Mouse (Mus musculus): ENCODE data around the gene Abl2. TPM values are rescaled to one million over a fixed set of nuclear protein-coding genes. Genes with fewer than 3 reads are reported as not detected.
"Not testable (repeated sequence)": the region's sequence is repeated elsewhere in the genome, so short reads cannot be mapped to it uniquely, and the experiment has no call there.

The Abl2 gene
- polyA plus RNA-seq, 1 experiment from 2014 or later: 10.1 TPM

DNA sequence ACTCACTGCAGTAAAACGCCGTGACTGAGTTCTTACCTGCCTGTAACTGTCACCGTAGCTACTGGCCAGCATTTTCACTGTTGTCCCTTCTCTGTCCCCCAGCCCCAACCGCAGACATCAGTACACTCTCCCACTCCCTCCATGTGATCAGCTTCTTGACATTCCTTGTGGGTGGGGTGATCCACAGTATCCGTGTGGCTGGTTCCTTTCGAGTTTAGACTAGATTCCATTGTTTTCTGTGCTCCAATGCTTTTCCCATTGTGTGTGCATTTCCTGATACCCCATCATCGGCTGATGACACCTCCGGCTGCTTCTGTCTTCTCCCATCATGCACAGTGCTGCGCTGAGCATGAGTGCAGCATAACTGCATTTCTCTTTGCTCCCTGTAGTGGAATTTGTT, 92.0 kb downstream of the Abl2 start:
- H3K36me3 ChIP-seq (ENCODE audit: control insufficient read depth, insufficient read depth, low read length): no peaks in the 10 kb centered on the region
- 74% methylated on average over 9 of the region's 9 CpGs for WGBS
- H3K4me3 ChIP-seq (ENCODE audit: low read depth, low read length): no peak overlapping the region
- ATAC-seq (ENCODE audit: low read depth): no peak
- no peak overlapping the region for H3K9ac ChIP-seq (replicated peaks; ENCODE audit: low read depth, low read length)
- H3K4me1 ChIP-seq (ENCODE audit: control insufficient read depth, insufficient read depth, low read length): no peaks in the 10 kb centered on the region
- H3K27me3 ChIP-seq (ENCODE audit: control insufficient read depth, insufficient read depth, low read length): no peaks in the 10 kb centered on the region
- no peak overlapping the region for H3K27ac ChIP-seq (ENCODE audit: low read depth, low read length)
- no peaks in the 10 kb centered on the region for H3K9me3 ChIP-seq (ENCODE audit: control insufficient read depth, low read length)
- no peak overlapping the region for H3K4me2 ChIP-seq (ENCODE audit: low read depth, low read length)

DNA sequence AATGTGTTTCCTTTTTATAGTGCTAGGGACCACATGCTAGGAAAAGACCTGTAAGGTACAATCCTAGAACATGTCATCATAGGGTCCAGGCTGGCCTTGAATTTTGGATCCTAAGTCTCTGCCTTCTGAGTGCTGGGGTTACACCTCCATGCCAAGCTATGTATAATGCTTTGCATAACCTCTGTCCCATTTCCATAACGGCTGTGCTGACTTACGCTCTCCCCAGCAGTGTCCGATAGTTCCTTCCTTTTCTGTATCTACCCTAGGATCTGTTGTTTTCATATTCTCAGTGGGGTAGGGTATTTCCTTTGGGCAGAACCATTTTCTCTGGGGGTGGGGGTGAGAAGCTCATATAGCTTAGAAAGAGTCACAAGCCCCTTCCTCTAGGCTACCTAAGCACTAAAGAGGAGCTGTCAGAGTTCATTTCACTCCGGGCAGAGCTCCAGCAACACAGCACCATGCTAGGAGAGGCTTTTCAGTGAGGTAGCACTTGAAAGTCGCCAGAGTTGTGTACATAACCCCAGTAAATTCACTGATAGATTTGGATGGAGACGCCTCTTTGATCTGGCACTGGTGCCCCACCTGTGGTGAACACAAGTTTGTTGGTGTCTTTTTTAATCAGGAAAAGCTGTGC, 93.7 kb downstream of the Abl2 start:
- Histone ChIP-seq H3K4me2 (ENCODE audit: low read depth, low read length) (no peak overlapping the region), H3K4me3 (ENCODE audit: low read depth, low read length) (no peak overlapping the region), H3K27me3 (ENCODE audit: control insufficient read depth, insufficient read depth, low read length) (no peaks in the 10 kb centered on the region), H3K9me3 (ENCODE audit: control insufficient read depth, low read length) (no peaks in the 10 kb centered on the region), H3K27ac (ENCODE audit: low read depth, low read length) (no peak overlapping the region), H3K9ac (replicated peaks; ENCODE audit: low read depth, low read length) (no peak overlapping the region), H3K4me1 (ENCODE audit: control insufficient read depth, insufficient read depth, low read length) (no peaks in the 10 kb centered on the region), H3K36me3 (ENCODE audit: control insufficient read depth, insufficient read depth, low read length) (no peaks in the 10 kb centered on the region)
- WGBS: 68% methylated on average over 6 of the region's 6 CpGs
- ATAC-seq (ENCODE audit: low read depth): no peak

DNA sequence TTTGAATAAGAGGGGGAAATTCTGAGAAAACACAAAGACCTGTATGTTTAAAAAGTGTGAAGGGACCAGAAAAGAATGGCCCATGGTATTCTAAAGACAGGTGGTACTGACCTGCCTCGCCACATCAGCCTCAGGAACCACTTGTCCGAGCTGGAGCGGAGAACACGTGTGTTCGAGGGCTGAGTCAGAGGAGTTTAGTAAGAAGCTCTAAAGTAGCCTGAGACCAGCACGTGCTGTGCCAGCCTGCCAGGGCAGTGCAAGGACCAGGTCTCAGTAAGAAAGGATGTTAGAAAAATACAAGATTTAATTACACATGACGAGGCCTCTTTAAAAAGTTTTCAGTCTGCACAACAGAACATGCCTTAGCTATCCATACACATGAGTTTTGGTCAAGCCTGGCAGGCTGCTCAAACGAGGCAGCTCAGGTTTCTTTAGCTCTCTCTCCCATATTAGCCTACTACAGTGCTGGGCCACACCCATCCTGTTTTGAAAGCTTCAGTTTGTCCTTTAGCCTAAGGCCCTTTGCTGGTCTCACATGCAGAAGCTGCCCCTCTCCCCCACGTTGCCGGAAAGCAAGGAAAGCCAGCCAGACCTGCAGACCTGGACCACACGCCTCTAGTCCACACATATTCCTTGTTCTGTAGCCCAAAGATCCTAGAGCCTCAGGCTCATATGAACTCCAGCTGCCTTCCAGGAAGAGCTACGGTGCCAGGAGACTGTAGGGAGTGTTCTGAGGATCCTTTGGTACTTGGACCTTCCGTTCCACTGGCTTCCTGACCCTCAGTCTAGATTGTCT, 96.3 kb downstream of the Abl2 start:
- Histone ChIP-seq H3K27ac (ENCODE audit: low read depth, low read length) (no peak overlapping the region), H3K9ac (replicated peaks; ENCODE audit: low read depth, low read length) (no peak overlapping the region), H3K27me3 (ENCODE audit: control insufficient read depth, insufficient read depth, low read length) (no peaks in the 10 kb centered on the region), H3K4me2 (ENCODE audit: low read depth, low read length) (no peak overlapping the region), H3K4me3 (ENCODE audit: low read depth, low read length) (no peak overlapping the region), H3K4me1 (ENCODE audit: control insufficient read depth, insufficient read depth, low read length) (no peaks in the 10 kb centered on the region), H3K36me3 (ENCODE audit: control insufficient read depth, insufficient read depth, low read length) (no peaks in the 10 kb centered on the region), H3K9me3 (ENCODE audit: control insufficient read depth, low read length) (no peaks in the 10 kb centered on the region)
- 82% methylated on average over 13 of the region's 13 CpGs for WGBS
- ATAC-seq (ENCODE audit: low read depth): no peak

DNA sequence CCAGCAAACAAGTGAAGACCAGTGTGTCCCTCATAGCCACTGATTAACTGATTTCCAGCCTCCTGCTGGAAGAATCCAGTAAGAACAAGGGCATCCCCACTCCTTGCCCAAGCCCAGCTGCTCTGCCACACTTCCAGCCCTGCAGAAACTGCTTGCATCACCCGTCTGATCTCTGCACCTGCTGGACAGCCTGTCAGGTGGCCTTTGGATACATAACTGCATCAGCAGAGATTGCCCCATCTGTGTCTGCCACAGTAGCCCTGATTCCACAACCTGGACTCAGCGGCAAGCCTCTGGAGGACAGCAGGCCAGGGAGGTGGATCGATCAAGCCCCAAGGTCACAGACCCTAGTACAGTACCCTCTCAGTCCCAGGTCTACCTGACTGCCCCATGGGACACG, 98.9 kb downstream of the Abl2 start:
- WGBS: 92% methylated on average over 4 of the region's 4 CpGs

DNA sequence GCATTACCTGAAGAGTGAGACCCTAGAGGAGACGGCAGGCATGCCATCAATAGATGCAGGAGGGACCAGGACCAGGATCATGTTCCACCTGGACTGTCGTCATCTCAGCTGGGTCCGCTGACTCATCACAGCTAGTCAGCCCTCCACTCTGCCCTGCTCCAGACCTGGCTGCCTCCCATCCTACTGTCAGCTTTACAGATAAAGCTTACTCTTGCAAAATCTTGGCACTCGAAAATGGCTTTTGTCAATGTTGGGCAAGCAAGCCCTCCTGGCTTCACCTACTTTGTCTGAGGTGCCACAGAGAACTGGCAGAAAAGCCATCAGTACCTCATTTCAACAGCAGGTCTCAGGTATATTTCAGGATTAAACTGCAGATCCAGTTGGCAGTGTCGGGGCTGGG, 100.1 kb downstream of the Abl2 start:
- Histone ChIP-seq H3K4me3 (ENCODE audit: low read depth, low read length) (no peak overlapping the region), H3K27me3 (ENCODE audit: control insufficient read depth, insufficient read depth, low read length) (no peaks in the 10 kb centered on the region), H3K36me3 (ENCODE audit: control insufficient read depth, insufficient read depth, low read length) (no peaks in the 10 kb centered on the region), H3K9ac (replicated peaks; ENCODE audit: low read depth, low read length) (no peak overlapping the region), H3K27ac (ENCODE audit: low read depth, low read length) (no peak overlapping the region), H3K4me2 (ENCODE audit: low read depth, low read length) (no peak overlapping the region), H3K4me1 (ENCODE audit: control insufficient read depth, insufficient read depth, low read length) (no peaks in the 10 kb centered on the region), H3K9me3 (ENCODE audit: control insufficient read depth, low read length) (no peaks in the 10 kb centered on the region)
- no peak for ATAC-seq (ENCODE audit: low read depth)
- WGBS: 91% methylated on average over 5 of the region's 5 CpGs

More for the DNA sequence above, 98.9 kb downstream of the Abl2 start:
- Histone ChIP-seq H3K9ac (replicated peaks; ENCODE audit: low read depth, low read length) (no peak overlapping the region), H3K27ac (ENCODE audit: low read depth, low read length) (no peak overlapping the region), H3K4me3 (ENCODE audit: low read depth, low read length) (no peak overlapping the region), H3K4me1 (ENCODE audit: control insufficient read depth, insufficient read depth, low read length) (no peaks in the 10 kb centered on the region), H3K27me3 (ENCODE audit: control insufficient read depth, insufficient read depth, low read length) (no peaks in the 10 kb centered on the region), H3K4me2 (ENCODE audit: low read depth, low read length) (no peak overlapping the region), H3K9me3 (ENCODE audit: control insufficient read depth, low read length) (no peaks in the 10 kb centered on the region), H3K36me3 (ENCODE audit: control insufficient read depth, insufficient read depth, low read length) (no peaks in the 10 kb centered on the region)
- ATAC-seq (ENCODE audit: low read depth): no peak

DNA sequence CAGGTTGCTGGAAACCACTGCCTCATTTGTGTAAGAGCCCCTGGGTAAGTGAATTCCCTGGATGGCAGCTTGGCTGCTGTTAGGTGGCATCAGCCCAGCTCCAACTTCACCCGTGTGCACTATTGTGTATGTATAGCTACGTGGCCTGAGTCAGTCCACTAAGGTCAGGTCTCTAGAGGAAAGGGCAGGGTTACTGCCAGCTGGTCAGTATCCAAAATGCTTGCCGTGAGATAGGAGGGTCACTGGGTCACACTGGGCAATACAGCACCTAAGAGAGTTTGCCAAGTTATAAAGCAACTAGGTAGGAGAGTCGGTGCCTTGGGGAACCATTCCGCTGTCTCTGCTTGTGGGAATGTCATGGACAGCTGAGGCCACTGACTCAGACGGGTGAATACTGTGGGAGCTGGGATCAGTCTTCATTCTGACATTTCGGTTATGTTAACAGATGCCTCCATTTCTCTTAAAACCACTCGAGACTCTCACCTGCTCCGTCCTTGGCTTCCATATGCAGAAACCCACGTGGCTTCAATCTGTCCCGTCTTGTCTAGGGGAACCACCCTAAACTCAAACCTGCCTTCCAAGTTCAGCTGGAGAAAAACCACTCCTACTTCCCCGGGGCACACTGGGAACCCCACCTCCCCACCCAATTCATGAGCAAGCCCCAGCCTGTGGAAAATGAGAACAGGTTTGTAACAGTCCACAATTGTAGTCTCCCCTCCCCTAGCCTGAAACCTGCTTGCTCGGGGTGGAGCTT, 101.5 kb downstream of the Abl2 start:
- Histone ChIP-seq H3K4me2 (ENCODE audit: low read depth, low read length) (no peak overlapping the region), H3K27ac (ENCODE audit: low read depth, low read length) (no peak overlapping the region), H3K27me3 (ENCODE audit: control insufficient read depth, insufficient read depth, low read length) (no peaks in the 10 kb centered on the region), H3K9ac (replicated peaks; ENCODE audit: low read depth, low read length) (no peak overlapping the region), H3K9me3 (ENCODE audit: control insufficient read depth, low read length) (no peaks in the 10 kb centered on the region), H3K4me3 (ENCODE audit: low read depth, low read length) (no peak overlapping the region), H3K4me1 (ENCODE audit: control insufficient read depth, insufficient read depth, low read length) (no peaks in the 10 kb centered on the region), H3K36me3 (ENCODE audit: control insufficient read depth, insufficient read depth, low read length) (no peaks in the 10 kb centered on the region)
- WGBS: 88% methylated on average over 13 of the region's 13 CpGs
- no peak for ATAC-seq (ENCODE audit: low read depth)

DNA sequence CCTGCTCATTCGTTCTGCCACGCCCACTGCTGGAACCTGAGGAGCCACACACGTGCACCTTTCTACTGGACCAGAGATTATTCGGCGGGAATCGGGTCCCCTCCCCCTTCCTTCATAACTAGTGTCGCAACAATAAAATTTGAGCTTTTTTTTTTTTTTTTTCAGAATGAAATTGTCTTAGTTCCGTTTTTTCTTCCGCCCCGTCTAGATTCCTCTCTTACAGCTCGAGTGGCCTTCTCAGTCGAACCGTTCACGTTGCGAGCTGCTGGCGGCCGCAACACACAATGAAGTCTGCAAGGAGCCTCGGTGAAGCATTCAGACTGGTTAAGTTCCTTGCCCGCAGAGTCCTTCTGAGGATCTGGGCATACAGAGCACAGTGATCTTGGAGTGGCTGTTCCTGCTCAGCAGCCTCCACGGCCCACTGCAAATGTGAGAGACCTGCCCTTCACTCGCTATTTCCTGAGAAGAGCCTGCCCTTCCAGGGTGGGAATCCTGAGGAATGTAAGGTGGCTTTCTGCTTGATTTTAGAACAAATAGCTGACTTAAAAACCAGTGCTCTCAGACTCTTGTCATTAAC, 102.2 kb downstream of the Abl2 start:
- not testable (repeated sequence) for ATAC-seq (ENCODE audit: low read depth); H3K9me3 ChIP-seq (ENCODE audit: control insufficient read depth, low read length); H3K4me3 ChIP-seq (ENCODE audit: low read depth, low read length); H3K4me2 ChIP-seq (ENCODE audit: low read depth, low read length); H3K9ac ChIP-seq (replicated peaks; ENCODE audit: low read depth, low read length); H3K27ac ChIP-seq (ENCODE audit: low read depth, low read length); H3K27me3 ChIP-seq (ENCODE audit: control insufficient read depth, insufficient read depth, low read length); H3K36me3 ChIP-seq (ENCODE audit: control insufficient read depth, insufficient read depth, low read length); H3K4me1 ChIP-seq (ENCODE audit: control insufficient read depth, insufficient read depth, low read length)
- 85% methylated on average over 19 of the region's 21 CpGs for WGBS

DNA sequence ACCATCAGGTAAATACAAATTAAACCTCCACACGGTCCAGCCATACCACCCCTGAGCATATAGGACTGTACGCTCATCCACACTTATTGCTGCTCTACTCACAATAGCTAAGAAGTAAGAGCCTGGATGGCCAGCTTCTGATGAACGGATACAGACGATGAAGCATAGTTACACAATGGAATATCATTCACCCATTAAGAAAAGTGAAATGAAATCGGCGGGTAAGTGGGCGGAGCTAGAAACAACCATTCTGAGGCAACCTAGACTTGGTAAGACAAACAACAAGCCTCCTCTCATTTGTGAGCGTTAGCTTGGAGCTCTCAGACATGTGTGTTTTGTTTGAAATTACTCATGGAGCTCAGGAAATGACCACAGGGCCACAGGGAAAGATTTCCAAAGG, 107.2 kb downstream of the Abl2 start:
- H3K27me3 ChIP-seq (ENCODE audit: control insufficient read depth, insufficient read depth, low read length): no peaks in the 10 kb centered on the region
- WGBS: 92% methylated on average over 8 of the region's 8 CpGs
- 0 out of 2 replicates have a peak, but pooled peaks cover 2% of the 10 kb centered on the region for H3K4me1 ChIP-seq (ENCODE audit: control insufficient read depth, insufficient read depth, low read length)
- H3K4me3 ChIP-seq (ENCODE audit: low read depth, low read length): no peak overlapping the region
- H3K9me3 ChIP-seq (ENCODE audit: control insufficient read depth, low read length): no peaks in the 10 kb centered on the region
- no peak overlapping the region for H3K9ac ChIP-seq (replicated peaks; ENCODE audit: low read depth, low read length)
- no peak for ATAC-seq (ENCODE audit: low read depth)
- no peak overlapping the region for H3K27ac ChIP-seq (ENCODE audit: low read depth, low read length)
- no peaks in the 10 kb centered on the region for H3K36me3 ChIP-seq (ENCODE audit: control insufficient read depth, insufficient read depth, low read length)
- H3K4me2 ChIP-seq (ENCODE audit: low read depth, low read length): no peak overlapping the region

Measured in neural tube, embryonic 14.5 days (tissue).